Mouse (Mus musculus): ENCODE data around the gene Fam131c. TPM values are rescaled to one million over a fixed set of nuclear protein-coding genes. Genes with fewer than 3 reads are reported as not detected.
A peak's percentile ranks its signal among the peaks of the same experiment; 100 is the strongest.

The Fam131c gene
- polyA plus RNA-seq, 1 experiment from 2014 or later, result 42.5 TPM

DNA sequence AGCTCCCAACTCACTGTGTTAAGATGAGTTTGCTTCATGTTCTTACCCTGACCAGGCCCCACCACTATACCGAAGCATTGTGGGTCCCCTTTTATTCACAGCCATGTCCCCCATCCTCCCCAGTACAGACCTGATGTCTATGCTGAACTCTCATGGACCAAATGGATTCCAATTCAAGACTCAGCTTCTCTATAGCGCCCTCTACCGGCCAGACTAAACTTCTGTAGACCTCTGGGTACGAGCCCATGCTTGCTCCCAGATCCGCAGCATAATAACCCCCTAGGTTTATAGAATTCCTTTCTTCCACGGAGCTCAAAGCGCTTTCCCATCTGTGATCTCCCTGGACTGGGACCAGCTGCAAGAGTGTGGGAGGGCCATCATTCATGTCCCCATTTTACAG, 7.2 kb upstream of the Fam131c start:
- no peaks in the 10 kb centered on the region for H3K9me3 ChIP-seq (replicated peaks)
- H3K4me2 ChIP-seq, result no peak overlapping the region
- peaks cover 11% of the 10 kb centered on the region for H3K27me3 ChIP-seq (replicated peaks)
- no peak overlapping the region for H3K9ac ChIP-seq (replicated peaks)
- no peak for ATAC-seq (ENCODE audit: low FRiP score)
- peaks cover 8% of the 10 kb centered on the region for H3K4me1 ChIP-seq
- no peak overlapping the region for H3K27ac ChIP-seq (replicated peaks)
- no peaks in the 10 kb centered on the region for H3K36me3 ChIP-seq
- H3K4me3 ChIP-seq (replicated peaks), result no peak overlapping the region
- WGBS, result 34% methylated on average over 7 of the region's 7 CpGs

- Histone ChIP-seq H3K4me3 (replicated peaks) (no peak overlapping the region), H3K36me3 (no peaks in the 10 kb centered on the region), H3K9me3 (replicated peaks) (no peaks in the 10 kb centered on the region), H3K9ac (replicated peaks) (no peak overlapping the region), H3K4me1 (peaks cover 13% of the 10 kb centered on the region), H3K4me2 (no peak overlapping the region), H3K27ac (replicated peaks) (no peak overlapping the region), H3K27me3 (replicated peaks) (peaks cover 25% of the 10 kb centered on the region)
- WGBS, result 31% methylated on average over 11 of the region's 11 CpGs
- ATAC-seq (ENCODE audit: low FRiP score), result 0 out of 2 replicates have a peak, but pooled peaks have one; percentile 15
These were observed 5.0 kb upstream of the Fam131c start for GRCm38 (mm10) chr4:141362937-141363548.

GRCm38 (mm10) chr4:141365126-141365525, 2.9 kb upstream of the Fam131c start:
- 48% methylated on average over 8 of the region's 8 CpGs for WGBS
- ATAC-seq (ENCODE audit: low FRiP score), result no peak
- peaks cover 25% of the 10 kb centered on the region for H3K27me3 ChIP-seq (replicated peaks)

GRCm38 (mm10) chr4:141365876-141366275, 2.1 kb upstream of the Fam131c start:
- H3K9ac ChIP-seq (replicated peaks), result no peak overlapping the region
- H3K27ac ChIP-seq (replicated peaks), result no peak overlapping the region
- no peak overlapping the region for H3K4me3 ChIP-seq (replicated peaks)
- ATAC-seq (ENCODE audit: low FRiP score), result no peak
- peaks cover 25% of the 10 kb centered on the region for H3K27me3 ChIP-seq (replicated peaks)
- H3K9me3 ChIP-seq (replicated peaks), result no peaks in the 10 kb centered on the region
- no peaks in the 10 kb centered on the region for H3K36me3 ChIP-seq
- no peak overlapping the region for H3K4me2 ChIP-seq
- WGBS, result 59% methylated on average over 7 of the region's 7 CpGs
- H3K4me1 ChIP-seq, result peaks cover 15% of the 10 kb centered on the region; the same call in 1 of the 2 replicates

More at GRCm38 (mm10) chr4:141365126-141365525, 2.9 kb upstream of the Fam131c start:
- Histone ChIP-seq H3K27ac (replicated peaks) (no peak overlapping the region), H3K4me2 (no peak overlapping the region), H3K9me3 (replicated peaks) (no peaks in the 10 kb centered on the region), H3K4me1 (peaks cover 15% of the 10 kb centered on the region; the same call in 1 of the 2 replicates), H3K9ac (replicated peaks) (no peak overlapping the region), H3K4me3 (replicated peaks) (no peak overlapping the region), H3K36me3 (no peaks in the 10 kb centered on the region)

- 91% methylated on average over 5 of the region's 5 CpGs for WGBS
- ATAC-seq (ENCODE audit: low FRiP score), result no peak
- peaks cover 11% of the 10 kb centered on the region; the same call in 1 of the 2 replicates for H3K4me1 ChIP-seq
- no peak overlapping the region for H3K4me2 ChIP-seq
- no peak overlapping the region for H3K27ac ChIP-seq (replicated peaks)
- no peaks in the 10 kb centered on the region for H3K27me3 ChIP-seq (replicated peaks)
- H3K9ac ChIP-seq (replicated peaks), result no peak overlapping the region
- H3K9me3 ChIP-seq (replicated peaks), result no peaks in the 10 kb centered on the region
- no peaks in the 10 kb centered on the region for H3K36me3 ChIP-seq
- H3K4me3 ChIP-seq (replicated peaks), result no peak overlapping the region
These were observed 4.4 kb downstream of the Fam131c start for GRCm38 (mm10) chr4:141372426-141372825.

DNA sequence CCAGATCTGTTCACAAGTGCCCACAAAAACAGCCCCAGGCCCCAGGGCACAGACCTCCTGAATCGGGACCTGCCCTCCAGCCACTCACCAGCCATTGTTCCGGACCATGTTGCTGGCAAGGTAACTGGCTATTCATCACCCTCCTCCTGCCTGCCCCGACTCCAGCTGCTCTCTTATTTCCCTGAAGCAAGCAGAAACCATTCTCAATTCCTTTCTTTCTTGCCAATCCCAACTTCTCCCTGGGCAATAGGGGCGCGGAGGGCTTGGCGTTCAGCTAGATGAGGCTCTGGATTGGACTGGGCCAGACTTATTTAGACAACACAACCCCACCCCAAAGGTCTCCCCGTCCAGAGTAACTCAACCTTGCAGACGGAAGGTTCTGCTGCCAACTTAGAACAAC, 11.7 kb downstream of the Fam131c start:
- no peak overlapping the region for H3K9ac ChIP-seq (replicated peaks)
- no peak overlapping the region for H3K4me2 ChIP-seq
- peaks cover 12% of the 10 kb centered on the region for H3K4me1 ChIP-seq
- 0 out of 2 replicates have a peak, but pooled peaks cover 6% of the 10 kb centered on the region for H3K36me3 ChIP-seq
- WGBS, result 38% methylated on average over 8 of the region's 8 CpGs
- no peak for ATAC-seq (ENCODE audit: low FRiP score)
- no peak overlapping the region for H3K4me3 ChIP-seq (replicated peaks)
- H3K27me3 ChIP-seq (replicated peaks), result peaks cover 44% of the 10 kb centered on the region
- no peaks in the 10 kb centered on the region for H3K9me3 ChIP-seq (replicated peaks)
- no peak overlapping the region for H3K27ac ChIP-seq (replicated peaks)

- Histone ChIP-seq H3K9ac (replicated peaks) (no peak overlapping the region), H3K9me3 (replicated peaks) (no peaks in the 10 kb centered on the region), H3K27ac (replicated peaks) (no peak overlapping the region), H3K4me2 (peak overlapping the region; percentile 57), H3K4me1 (peaks cover 15% of the 10 kb centered on the region), H3K27me3 (replicated peaks) (peaks cover 45% of the 10 kb centered on the region), H3K36me3 (0 out of 2 replicates have a peak, but pooled peaks cover 6% of the 10 kb centered on the region), H3K4me3 (replicated peaks) (peak overlapping the region; percentile 30)
- no peak for ATAC-seq (ENCODE audit: low FRiP score)
- 2% methylated on average over 25 of the region's 25 CpGs for WGBS
These were observed 14.4 kb downstream of the Fam131c start for GRCm38 (mm10) chr4:141382406-141382805.

GRCm38 (mm10) chr4:141385275-141385674, 17.3 kb downstream of the Fam131c start:
- Histone ChIP-seq H3K4me2 (no peak overlapping the region), H3K36me3 (0 out of 2 replicates have a peak, but pooled peaks cover 6% of the 10 kb centered on the region), H3K27me3 (replicated peaks) (peaks cover 44% of the 10 kb centered on the region), H3K27ac (replicated peaks) (no peak overlapping the region), H3K9me3 (replicated peaks) (no peaks in the 10 kb centered on the region), H3K4me1 (peaks cover 15% of the 10 kb centered on the region), H3K9ac (replicated peaks) (no peak overlapping the region), H3K4me3 (replicated peaks) (no peak overlapping the region)
- 0% methylated on average over 7 of the region's 7 CpGs for WGBS
- ATAC-seq (ENCODE audit: low FRiP score), result peak; percentile 2; the same call in 1 of the 2 replicates

DNA sequence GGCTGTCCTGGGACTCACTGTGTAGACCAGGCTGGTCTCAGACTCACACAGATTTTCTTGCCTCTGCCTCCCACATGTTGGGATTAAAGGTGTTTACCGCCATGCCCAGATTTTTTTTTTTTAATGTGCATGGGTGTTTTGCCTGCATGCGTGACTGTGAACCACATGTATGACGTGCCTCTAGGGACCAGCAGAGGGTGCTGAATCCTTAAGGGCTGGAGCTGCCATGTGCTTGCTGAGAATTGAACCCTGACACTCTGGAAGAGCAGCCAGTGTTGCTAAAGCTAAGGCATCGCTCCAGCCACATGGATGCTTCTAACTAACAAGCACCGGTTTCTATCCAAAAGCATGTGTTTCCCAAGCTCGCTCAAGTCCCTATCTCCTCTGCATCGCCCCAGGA, 18.1 kb downstream of the Fam131c start:
- H3K4me2 ChIP-seq, result no peak overlapping the region
- no peak for ATAC-seq (ENCODE audit: low FRiP score)
- H3K4me1 ChIP-seq, result peaks cover 15% of the 10 kb centered on the region
- H3K9me3 ChIP-seq (replicated peaks), result no peaks in the 10 kb centered on the region
- no peak overlapping the region for H3K27ac ChIP-seq (replicated peaks)
- no peak overlapping the region for H3K9ac ChIP-seq (replicated peaks)
- H3K36me3 ChIP-seq, result 0 out of 2 replicates have a peak, but pooled peaks cover 4% of the 10 kb centered on the region
- H3K27me3 ChIP-seq (replicated peaks), result peaks cover 37% of the 10 kb centered on the region
- no peak overlapping the region for H3K4me3 ChIP-seq (replicated peaks)
- 80% methylated on average over 7 of the region's 7 CpGs for WGBS

GRCm38 (mm10) chr4:141387093-141387784, 19.2 kb downstream of the Fam131c start:
- Histone ChIP-seq H3K4me2 (no peak overlapping the region), H3K4me3 (replicated peaks) (no peak overlapping the region), H3K4me1 (peaks cover 11% of the 10 kb centered on the region), H3K9me3 (replicated peaks) (no peaks in the 10 kb centered on the region), H3K9ac (replicated peaks) (no peak overlapping the region), H3K27me3 (replicated peaks) (peaks cover 26% of the 10 kb centered on the region), H3K36me3 (no peaks in the 10 kb centered on the region), H3K27ac (replicated peaks) (no peak overlapping the region)
- peak; percentile 48; the same call in 1 of the 2 replicates for ATAC-seq (ENCODE audit: low FRiP score)
- 16% methylated on average over 5 of the region's 5 CpGs for WGBS

DNA sequence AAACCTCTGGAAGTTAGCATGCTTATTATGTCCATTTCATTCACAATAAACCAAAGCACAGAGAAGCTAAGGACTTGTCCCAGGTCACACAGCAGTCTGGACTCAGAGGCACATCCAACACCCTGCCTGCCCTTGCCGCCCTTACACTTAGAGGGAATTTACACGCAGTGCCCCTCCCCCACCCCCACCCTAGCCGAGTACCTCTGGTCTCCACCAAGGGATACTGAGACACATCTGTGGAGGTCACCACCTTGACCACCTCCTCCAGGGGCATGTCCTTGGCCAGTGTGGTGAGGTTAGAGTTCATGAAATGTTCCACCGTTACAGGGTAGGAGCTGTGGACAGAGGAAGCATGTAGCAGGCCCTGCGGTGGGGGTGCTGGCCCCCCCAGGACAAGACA, 19.9 kb downstream of the Fam131c start:
- ATAC-seq (ENCODE audit: low FRiP score), result no peak
- H3K9ac ChIP-seq (replicated peaks), result no peak overlapping the region

More for the DNA sequence above, 19.9 kb downstream of the Fam131c start:
- no peaks in the 10 kb centered on the region for H3K36me3 ChIP-seq
- H3K4me3 ChIP-seq (replicated peaks), result no peak overlapping the region
- H3K27me3 ChIP-seq (replicated peaks), result peaks cover 19% of the 10 kb centered on the region
- no peaks in the 10 kb centered on the region for H3K9me3 ChIP-seq (replicated peaks)
- H3K4me2 ChIP-seq, result no peak overlapping the region
- peaks cover 4% of the 10 kb centered on the region; the same call in 1 of the 2 replicates for H3K4me1 ChIP-seq
- no peak overlapping the region for H3K27ac ChIP-seq (replicated peaks)
- 69% methylated on average over 5 of the region's 5 CpGs for WGBS

All from neural tube, embryonic 15.5 days (tissue).